Comparison of ENCODE assay signal across 29 mouse cellular contexts in genomic region chr2:144668507-144668906, GRCm38 (mm10).
DNase-seq lines count a peak whose midpoint lies in the region; ATAC-seq lines count a peak whose summit lies in the region.
"Had no signal": no experiment of that assay in that cellular context is flagged by ENCODE, and none has a peak within 500 bp of the region (broad histone marks: within the 10 kb centered on the region; RNA-seq: fewer than 3 reads in every experiment).

No protein-coding gene starts in this region.

- H3K4me3 ChIP-seq in forebrain, embryonic 14.5 days (ENCODE audit: low read depth, low read length): no peak overlapping the region
- no peak overlapping the region for H3K4me3 ChIP-seq in forebrain, embryonic 16.5 days (replicated peaks; ENCODE audit: low read length)
- H3K4me3 ChIP-seq in heart, embryonic 16.5 days (ENCODE audit: low read length): no peak overlapping the region
- no peak overlapping the region for H3K4me3 ChIP-seq in heart, embryonic 11.5 days (ENCODE audit: low read depth, low read length)
- H3K4me3 ChIP-seq: embryonic facial prominence, embryonic 10.5 days; embryonic facial prominence, embryonic 13.5 days; erythroblast, embryonic 14.5 days; forebrain, embryonic 12.5 days; heart, embryonic 10.5 days had no signal

- WGBS in forebrain, embryonic 14.5 days: 63% methylated on average over 4 of the region's 4 CpGs
- 68% methylated on average over 4 of the region's 4 CpGs for WGBS in forebrain, embryonic 16.5 days
- 33% methylated on average over 4 of the region's 4 CpGs for WGBS in heart, embryonic 16.5 days
- WGBS in heart, embryonic 11.5 days (ENCODE audit: insufficient replicate concordance): 70% methylated on average over 4 of the region's 4 CpGs

- H3K27ac ChIP-seq in forebrain, embryonic 14.5 days (ENCODE audit: low read depth, low read length): no peak overlapping the region
- H3K27ac ChIP-seq in forebrain, embryonic 16.5 days (ENCODE audit: low read length): no peak overlapping the region
- H3K27ac ChIP-seq in heart, embryonic 16.5 days (ENCODE audit: low read length): peak overlapping the region; percentile 9; the same call in 1 of the 2 replicates
- no peak overlapping the region for H3K27ac ChIP-seq in heart, embryonic 11.5 days (ENCODE audit: low read depth, low read length)
- H3K27ac ChIP-seq: embryonic facial prominence, embryonic 10.5 days; embryonic facial prominence, embryonic 13.5 days; forebrain, embryonic 12.5 days; heart, embryonic 10.5 days; hindbrain, embryonic 14.5 days; hindbrain, postnatal 0 days had no signal

- peak; percentile 22 for DNase-seq in forebrain, embryonic 14.5 days (ENCODE audit: low spot score)
- DNase-seq in heart, adult 8-10 months (ENCODE audit: low spot score): peak; percentile 11
- DNase-seq in heart, postnatal 14 days: no peak
- no peak for DNase-seq in right cerebral cortex, postnatal 4 days
- DNase-seq: adrenal gland, postnatal 10 days; adrenal gland, postnatal 36 days; cerebellum, adult 11-12 months; cerebellum, adult 8-10 months; cerebellum, postnatal 10 days; cerebellum, postnatal 36 days; embryo, embryonic 11 days; gastrocnemius, postnatal 10 days; gastrocnemius, postnatal 36 days; heart, postnatal 36 days; kidney, adult 18-20 months; kidney, adult 9 months had no signal

- H3K4me2 ChIP-seq in forebrain, embryonic 14.5 days (ENCODE audit: low read length): no peak overlapping the region
- no peak overlapping the region for H3K4me2 ChIP-seq in forebrain, embryonic 16.5 days (ENCODE audit: low read length)
- no peak overlapping the region for H3K4me2 ChIP-seq in heart, embryonic 16.5 days (ENCODE audit: low read depth, low read length)
- H3K4me2 ChIP-seq in heart, embryonic 11.5 days: no peak overlapping the region
- H3K4me2 ChIP-seq: embryonic facial prominence, embryonic 13.5 days; forebrain, embryonic 12.5 days; hindbrain, embryonic 14.5 days had no signal

- ATAC-seq in forebrain, embryonic 14.5 days: no peak
- no peak for ATAC-seq in forebrain, embryonic 16.5 days
- peak; percentile 60; the same call in 1 of the 2 replicates for ATAC-seq in heart, embryonic 16.5 days (replicated peaks; ENCODE audit: extremely low read depth, insufficient read depth, low FRiP score)
- no peak for ATAC-seq in heart, embryonic 11.5 days (replicated peaks; ENCODE audit: insufficient number of reproducible peaks, low FRiP score, low TSS enrichment)
- ATAC-seq: hindbrain, postnatal 0 days; inflammation-experienced regulatory T-cells, adult 6 months; intestine, embryonic 16.5 days; Patski had no signal

- H3K27me3 ChIP-seq in forebrain, embryonic 14.5 days (replicated peaks; ENCODE audit: control insufficient read depth, insufficient read depth, low read length): no peaks in the 10 kb centered on the region
- H3K27me3 ChIP-seq in forebrain, embryonic 16.5 days (replicated peaks; ENCODE audit: control insufficient read depth, insufficient read depth, low read length): no peaks in the 10 kb centered on the region
- no peaks in the 10 kb centered on the region for H3K27me3 ChIP-seq in heart, embryonic 16.5 days (ENCODE audit: control insufficient read depth, insufficient read depth, low read length)
- no peaks in the 10 kb centered on the region for H3K27me3 ChIP-seq in heart, embryonic 11.5 days (ENCODE audit: control insufficient read depth, insufficient read depth, low read length)
- H3K27me3 ChIP-seq: embryonic facial prominence, embryonic 13.5 days; forebrain, embryonic 12.5 days; Patski had no signal

- no peak overlapping the region for H3K9ac ChIP-seq in forebrain, embryonic 14.5 days (ENCODE audit: low read length)
- H3K9ac ChIP-seq in forebrain, embryonic 16.5 days (replicated peaks; ENCODE audit: low read depth, low read length): no peak overlapping the region
- H3K9ac ChIP-seq in heart, embryonic 16.5 days (ENCODE audit: low read length): no peak overlapping the region
- H3K9ac ChIP-seq in heart, embryonic 11.5 days (ENCODE audit: low read depth, low read length): no peak overlapping the region
- H3K9ac ChIP-seq: embryonic facial prominence, embryonic 13.5 days; forebrain, embryonic 12.5 days; hindbrain, embryonic 14.5 days had no signal

- intact Hi-C loops in heart, postnatal 14 days (cut with DNase I): no loop called here

- no peaks in the 10 kb centered on the region for H3K4me1 ChIP-seq in forebrain, embryonic 14.5 days (ENCODE audit: control insufficient read depth, insufficient read depth, low read length)
- no peaks in the 10 kb centered on the region for H3K4me1 ChIP-seq in forebrain, embryonic 16.5 days (replicated peaks; ENCODE audit: control insufficient read depth, insufficient read depth, low read length)
- H3K4me1 ChIP-seq in heart, embryonic 16.5 days (ENCODE audit: control insufficient read depth, insufficient read depth, low read length): peaks cover 8% of the 10 kb centered on the region
- no peaks in the 10 kb centered on the region for H3K4me1 ChIP-seq in heart, embryonic 11.5 days (ENCODE audit: control insufficient read depth, insufficient read depth, low read length)
- H3K4me1 ChIP-seq: embryonic facial prominence, embryonic 10.5 days; forebrain, embryonic 12.5 days; heart, embryonic 10.5 days had no signal

- no peaks in the 10 kb centered on the region for H3K9me3 ChIP-seq in forebrain, embryonic 14.5 days (replicated peaks; ENCODE audit: control insufficient read depth, low read length)
- no peaks in the 10 kb centered on the region for H3K9me3 ChIP-seq in forebrain, embryonic 16.5 days (ENCODE audit: control insufficient read depth, low read length)
- H3K9me3 ChIP-seq in heart, embryonic 16.5 days (replicated peaks; ENCODE audit: control insufficient read depth, low read length): peaks cover 3% of the 10 kb centered on the region; the same call in 1 of the 2 replicates
- H3K9me3 ChIP-seq in heart, embryonic 11.5 days (replicated peaks; ENCODE audit: control insufficient read depth, low read length): no peaks in the 10 kb centered on the region
- H3K9me3 ChIP-seq: embryonic facial prominence, embryonic 10.5 days; embryonic facial prominence, embryonic 13.5 days; forebrain, embryonic 12.5 days; heart, embryonic 10.5 days had no signal

- no peaks in the 10 kb centered on the region for H3K36me3 ChIP-seq in forebrain, embryonic 14.5 days (ENCODE audit: control insufficient read depth, insufficient read depth, low read length)
- H3K36me3 ChIP-seq in forebrain, embryonic 16.5 days (ENCODE audit: control insufficient read depth, insufficient read depth): no peaks in the 10 kb centered on the region
- no peaks in the 10 kb centered on the region for H3K36me3 ChIP-seq in heart, embryonic 16.5 days (ENCODE audit: control insufficient read depth, insufficient read depth)
- no peaks in the 10 kb centered on the region for H3K36me3 ChIP-seq in heart, embryonic 11.5 days (ENCODE audit: control insufficient read depth, insufficient read depth, low read length)
- H3K36me3 ChIP-seq: embryonic facial prominence, embryonic 10.5 days; embryonic facial prominence, embryonic 13.5 days; forebrain, embryonic 12.5 days; heart, embryonic 10.5 days had no signal

Comparison
In these comparisons a context has a peak if more than half of its experiments do, and no peak if none do; other contexts are left out.
1. DNase-seq: peak in forebrain, embryonic 14.5 days (single experiment) and heart, adult 8-10 months (single experiment); none in heart, postnatal 14 days (0 of 2) and right cerebral cortex, postnatal 4 days (single experiment).